In the genomic region with DNA sequence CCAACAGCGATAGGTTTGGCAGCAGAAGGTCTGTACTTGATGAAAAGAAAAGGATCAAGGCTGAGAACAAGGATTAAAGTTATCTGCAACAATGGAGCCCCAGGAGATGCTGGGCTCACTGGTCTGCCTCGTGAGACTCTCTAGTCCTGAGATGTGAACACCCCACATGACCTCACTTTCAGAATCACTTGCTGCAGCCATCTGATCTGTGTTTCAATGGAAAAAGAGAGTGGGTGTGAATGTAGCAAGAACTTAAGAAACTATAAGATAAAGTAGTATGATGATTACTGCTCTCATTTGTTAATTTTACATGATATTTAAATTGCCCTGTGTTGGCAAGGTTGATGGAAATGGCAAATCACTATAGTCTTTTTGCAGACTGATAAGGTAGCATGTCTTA, we compare ENCODE assay signal across 25 mouse cellular contexts.
"Had no signal": no experiment of that assay in that cellular context is flagged by ENCODE, and none has a peak within 500 bp of the region (broad histone marks: within the 10 kb centered on the region; RNA-seq: fewer than 3 reads in every experiment).

No protein-coding gene starts in this region.

- H3K4me3 ChIP-seq: heart, adult 2 months; heart, embryonic 13.5 days; heart, embryonic 15.5 days; hindbrain, embryonic 13.5 days; hindbrain, embryonic 15.5 days; kidney, embryonic 15.5 days; left cerebral cortex, adult 2 months; limb, embryonic 10.5 days; limb, embryonic 12.5 days; liver, embryonic 13.5 days had no signal

- H3K36me3 ChIP-seq: heart, embryonic 13.5 days; heart, embryonic 15.5 days; hindbrain, embryonic 13.5 days; hindbrain, embryonic 15.5 days; kidney, embryonic 15.5 days; limb, embryonic 10.5 days; limb, embryonic 12.5 days; liver, embryonic 13.5 days had no signal

- H3K9me3 ChIP-seq: heart, embryonic 13.5 days; heart, embryonic 15.5 days; hindbrain, embryonic 13.5 days; hindbrain, embryonic 15.5 days; limb, embryonic 10.5 days; liver, embryonic 13.5 days had no signal

- H3K9ac ChIP-seq: heart, embryonic 13.5 days; heart, embryonic 15.5 days; hindbrain, embryonic 13.5 days; hindbrain, embryonic 15.5 days; kidney, embryonic 15.5 days; limb, embryonic 12.5 days; liver, embryonic 13.5 days had no signal

- DNase-seq: gastrocnemius, postnatal 14 days; gastrocnemius, postnatal 36 days; heart, adult 2 months; heart, postnatal 14 days; heart, postnatal 36 days; kidney, adult 11 months; kidney, adult 2 months; kidney, adult 9 months; kidney, postnatal 14 days; kidney, postnatal 36 days; liver; liver, embryonic 13.5 days had no signal

- H3K27ac ChIP-seq: heart, adult 2 months; heart, embryonic 13.5 days; heart, embryonic 15.5 days; hindbrain, embryonic 13.5 days; hindbrain, embryonic 15.5 days; hindbrain, postnatal 0 days; kidney, embryonic 15.5 days; kidney, postnatal 0 days; left cerebral cortex, adult 2 months; limb, embryonic 10.5 days; limb, embryonic 12.5 days; liver, embryonic 13.5 days had no signal

- ATAC-seq: hindbrain, postnatal 0 days; intestine, embryonic 16.5 days had no signal

- H3K4me1 ChIP-seq: heart, embryonic 13.5 days; heart, embryonic 15.5 days; hindbrain, embryonic 13.5 days; hindbrain, embryonic 15.5 days; kidney, embryonic 15.5 days; limb, embryonic 10.5 days; limb, embryonic 12.5 days; liver, embryonic 13.5 days had no signal

- H3K27me3 ChIP-seq: heart, embryonic 13.5 days; heart, embryonic 15.5 days; hindbrain, embryonic 13.5 days; hindbrain, embryonic 15.5 days; kidney, embryonic 15.5 days; limb, embryonic 12.5 days; liver, embryonic 13.5 days had no signal

- H3K4me2 ChIP-seq: heart, embryonic 11.5 days; heart, embryonic 13.5 days; heart, embryonic 15.5 days; hindbrain, embryonic 13.5 days; hindbrain, embryonic 15.5 days; kidney, embryonic 15.5 days; limb, embryonic 12.5 days; liver, embryonic 11.5 days; liver, embryonic 13.5 days had no signal
